Comparison of ENCODE assay signal across 8 mouse cellular contexts in genomic region chr5:115191880-115192827, GRCm38 (mm10). TPM values are rescaled to one million over a fixed set of nuclear protein-coding genes. Genes with fewer than 3 reads are reported as not detected.
DNase-seq lines count a peak whose midpoint lies in the region; ATAC-seq and TF ChIP-seq lines count a peak whose summit lies in the region.

No protein-coding gene starts in this region.

- peak overlapping the region; percentile 81 for H3K9ac ChIP-seq in hindbrain, embryonic 16.5 days (ENCODE audit: low read depth, low read length)

- H3K4me2 ChIP-seq in hindbrain, embryonic 16.5 days (ENCODE audit: low read length) = peak overlapping the region; percentile 99

- 6% methylated on average over 29 of the region's 29 CpGs for WGBS in hindbrain, embryonic 16.5 days
- 29% methylated on average over 29 of the region's 29 CpGs for WGBS in olfactory bulb, adult 2 months

- no peaks in the 10 kb centered on the region for H3K36me3 ChIP-seq in hindbrain, embryonic 16.5 days (ENCODE audit: control insufficient read depth, insufficient read depth, low read length)

- no peak overlapping the region for H3K27ac ChIP-seq in hindbrain, embryonic 16.5 days (ENCODE audit: low read depth, low read length)
- no peak overlapping the region for H3K27ac ChIP-seq in olfactory bulb, adult 2 months (ENCODE audit: insufficient read depth, low read depth, low read length)

- no peak for TF ChIP-seq CTCF in olfactory bulb, adult 2 months (IDR thresholded peaks at IDR 0.05; ENCODE audit: insufficient read depth, low read depth, low read length)

- H3K9me3 ChIP-seq in hindbrain, embryonic 16.5 days (ENCODE audit: control insufficient read depth, low read length) = no peaks in the 10 kb centered on the region

- H3K4me1 ChIP-seq in hindbrain, embryonic 16.5 days (ENCODE audit: control insufficient read depth, insufficient read depth, low read depth, low read length) = peaks cover 30% of the 10 kb centered on the region
- H3K4me1 ChIP-seq in olfactory bulb, adult 2 months (ENCODE audit: control insufficient read depth, insufficient read depth, low read length) = peaks cover 26% of the 10 kb centered on the region

- peaks cover 20% of the 10 kb centered on the region for H3K27me3 ChIP-seq in hindbrain, embryonic 16.5 days (replicated peaks; ENCODE audit: control insufficient read depth, insufficient read depth, low read length)

- no peak for ATAC-seq in hindbrain, embryonic 16.5 days

- TF ChIP-seq POLR2A in olfactory bulb, adult 2 months (IDR thresholded peaks at IDR 0.05; ENCODE audit: insufficient read depth, low read depth, low read length) = no peak

- H3K4me3 ChIP-seq in hindbrain, embryonic 16.5 days (ENCODE audit: low read length) = peak overlapping the region; percentile 66
- peak overlapping the region; percentile 73 for H3K4me3 ChIP-seq in olfactory bulb, adult 2 months (ENCODE audit: insufficient read depth, low read depth, low read length)

- DNase-seq in embryo, embryonic 10.5 days (ENCODE audit: low spot score) = peak; percentile 55
- no peak for DNase-seq in embryo, embryonic 10 days (ENCODE audit: low spot score)
- DNase-seq in right cerebral cortex, postnatal 4 days = peak; percentile 44
- DNase-seq in right cerebral cortex, adult 2 months (ENCODE audit: low spot score in 2 of 2) = no peak
- DNase-seq in spleen, postnatal 4 days (ENCODE audit: low spot score in 2 of 2) = no peak
- no peak for DNase-seq in thymus, postnatal 36 days

RNA-seq across cellular contexts. Expression of gene Cabp1, which starts 2.0 kb away (rescaled TPM):
- 6.5 and 11.6 TPM in 2 replicates for polyA plus RNA-seq in hindbrain, embryonic 16.5 days (2015; fragmentation: Nextera tagmentation; extraction: Ambion mirVana)
- polyA plus RNA-seq in olfactory bulb, adult 2 months (2012; ENCODE audit: insufficient read depth, insufficient read length, low replicate concordance, missing spikeins) = not detected in 2 replicates

RNA-seq across cellular contexts. Expression of gene Mlec, which starts 34.2 kb away (rescaled TPM):
- polyA plus RNA-seq in hindbrain, embryonic 16.5 days (2015; fragmentation: Nextera tagmentation; extraction: Ambion mirVana) = 23.8 and 31.5 TPM in 2 replicates
- polyA plus RNA-seq in olfactory bulb, adult 2 months (2012; ENCODE audit: insufficient read depth, insufficient read length, low replicate concordance, missing spikeins) = 76.8 TPM in 1 of 2 replicates, not detected in the other

RNA-seq across cellular contexts. Expression of gene Pop5, which starts 43.5 kb away (rescaled TPM):
- polyA plus RNA-seq in hindbrain, embryonic 16.5 days (2015; fragmentation: Nextera tagmentation; extraction: Ambion mirVana) = 106 and 107 TPM in 2 replicates
- polyA plus RNA-seq in olfactory bulb, adult 2 months (2012; ENCODE audit: insufficient read depth, insufficient read length, low replicate concordance, missing spikeins) = not detected in 2 replicates

RNA-seq across cellular contexts. Expression of gene Unc119b, which starts 57.4 kb away (rescaled TPM):
- polyA plus RNA-seq in hindbrain, embryonic 16.5 days (2015; fragmentation: Nextera tagmentation; extraction: Ambion mirVana) = 31.5 and 36.8 TPM in 2 replicates
- polyA plus RNA-seq in olfactory bulb, adult 2 months (2012; ENCODE audit: insufficient read depth, insufficient read length, low replicate concordance, missing spikeins) = not detected in 2 replicates

Comparison
In these comparisons a context has a peak if more than half of its experiments do, and no peak if none do; other contexts are left out.
1. DNase-seq: peak in embryo, embryonic 10.5 days (single experiment) and right cerebral cortex, postnatal 4 days (single experiment); none in embryo, embryonic 10 days (single experiment), right cerebral cortex, adult 2 months (0 of 2), spleen, postnatal 4 days (0 of 2) and thymus, postnatal 36 days (0 of 2).
2. RNA of gene Pop5, which starts 43.5 kb away (polyA plus RNA-seq): 106 to 107 TPM in hindbrain, embryonic 16.5 days; not detected in olfactory bulb, adult 2 months; every median in the first group is over 100 times any median in the second.